Mouse (Mus musculus): ENCODE measurements around the gene Acot11. TPM values are rescaled to one million over a fixed set of nuclear protein-coding genes. Genes with fewer than 3 reads are reported as not detected.
A peak's percentile ranks its signal among the peaks of the same experiment; 100 is the strongest.

The Acot11 gene
- polyA plus RNA-seq, 1 experiment from 2014 or later, result 1.4 TPM

- ATAC-seq (ENCODE audit: low read depth), result no peak
- 89% methylated on average over 4 of the region's 4 CpGs for WGBS
- Histone ChIP-seq H3K27ac (ENCODE audit: low read depth, low read length) (no peak overlapping the region), H3K4me1 (ENCODE audit: control insufficient read depth, insufficient read depth, low read length) (peaks cover 7% of the 10 kb centered on the region), H3K27me3 (ENCODE audit: control insufficient read depth, insufficient read depth, low read length) (no peaks in the 10 kb centered on the region), H3K9ac (replicated peaks; ENCODE audit: low read depth, low read length) (no peak overlapping the region), H3K4me2 (ENCODE audit: low read depth, low read length) (no peak overlapping the region), H3K4me3 (ENCODE audit: low read depth, low read length) (no peak overlapping the region), H3K36me3 (ENCODE audit: control insufficient read depth, insufficient read depth, low read length) (no peaks in the 10 kb centered on the region), H3K9me3 (ENCODE audit: control insufficient read depth, low read length) (no peaks in the 10 kb centered on the region)
These were observed 12.2 kb upstream of the Acot11 start for GRCm38 (mm10) chr4:106817017-106817416.

- WGBS, result 33% methylated on average over 24 of the region's 25 CpGs
- Histone ChIP-seq H3K27me3 (ENCODE audit: control insufficient read depth, insufficient read depth, low read length) (no peaks in the 10 kb centered on the region), H3K4me2 (ENCODE audit: low read depth, low read length) (peak overlapping the region; percentile 20; the same call in 1 of the 2 replicates), H3K4me3 (ENCODE audit: low read depth, low read length) (no peak overlapping the region), H3K4me1 (ENCODE audit: control insufficient read depth, insufficient read depth, low read length) (peaks cover 7% of the 10 kb centered on the region), H3K9me3 (ENCODE audit: control insufficient read depth, low read length) (no peaks in the 10 kb centered on the region), H3K27ac (ENCODE audit: low read depth, low read length) (peak overlapping the region; percentile 60), H3K9ac (replicated peaks; ENCODE audit: low read depth, low read length) (no peak overlapping the region), H3K36me3 (ENCODE audit: control insufficient read depth, insufficient read depth, low read length) (no peaks in the 10 kb centered on the region)
- peak; percentile 94 for ATAC-seq (ENCODE audit: low read depth)
These were observed 10.9 kb upstream of the Acot11 start for GRCm38 (mm10) chr4:106815396-106816324.

- 91% methylated on average over 8 of the region's 8 CpGs for WGBS
- Histone ChIP-seq H3K4me1 (ENCODE audit: control insufficient read depth, insufficient read depth, low read length) (peaks cover 3% of the 10 kb centered on the region), H3K4me2 (ENCODE audit: low read depth, low read length) (no peak overlapping the region), H3K4me3 (ENCODE audit: low read depth, low read length) (no peak overlapping the region), H3K27me3 (ENCODE audit: control insufficient read depth, insufficient read depth, low read length) (no peaks in the 10 kb centered on the region), H3K36me3 (ENCODE audit: control insufficient read depth, insufficient read depth, low read length) (no peaks in the 10 kb centered on the region), H3K27ac (ENCODE audit: low read depth, low read length) (no peak overlapping the region), H3K9me3 (ENCODE audit: control insufficient read depth, low read length) (no peaks in the 10 kb centered on the region), H3K9ac (replicated peaks; ENCODE audit: low read depth, low read length) (no peak overlapping the region)
- ATAC-seq (ENCODE audit: low read depth), result no peak
These were observed 6.4 kb upstream of the Acot11 start for GRCm38 (mm10) chr4:106811162-106811561.

DNA sequence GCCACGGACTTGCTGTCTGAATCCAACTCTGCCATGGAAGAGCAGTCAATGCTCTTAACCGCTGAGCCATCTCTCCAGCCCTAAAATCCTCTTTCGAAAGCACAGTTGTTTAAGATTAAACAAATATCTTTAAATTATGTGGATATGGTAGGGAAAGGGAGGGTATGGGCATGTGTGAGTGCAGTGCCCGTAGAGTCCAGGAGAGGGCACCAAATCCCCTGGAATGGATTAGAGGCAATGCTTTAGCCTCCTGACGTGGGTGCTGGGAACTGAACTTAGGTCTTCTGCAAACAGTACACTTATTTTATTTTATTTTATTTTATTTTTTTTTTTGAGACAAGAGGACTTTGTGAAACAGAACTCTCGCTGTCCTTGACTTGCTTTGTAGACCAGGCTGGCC is 5.2 kb upstream of the Acot11 start:
- ATAC-seq (ENCODE audit: low read depth), result no peak
- no peaks in the 10 kb centered on the region for H3K4me1 ChIP-seq (ENCODE audit: control insufficient read depth, insufficient read depth, low read length)
- no peak overlapping the region for H3K9ac ChIP-seq (replicated peaks; ENCODE audit: low read depth, low read length)
- H3K9me3 ChIP-seq (ENCODE audit: control insufficient read depth, low read length), result no peaks in the 10 kb centered on the region
- no peaks in the 10 kb centered on the region for H3K36me3 ChIP-seq (ENCODE audit: control insufficient read depth, insufficient read depth, low read length)
- H3K27me3 ChIP-seq (ENCODE audit: control insufficient read depth, insufficient read depth, low read length), result no peaks in the 10 kb centered on the region
- WGBS, result 89% methylated on average over 6 of the region's 6 CpGs
- H3K27ac ChIP-seq (ENCODE audit: low read depth, low read length), result no peak overlapping the region
- no peak overlapping the region for H3K4me3 ChIP-seq (ENCODE audit: low read depth, low read length)
- no peak overlapping the region for H3K4me2 ChIP-seq (ENCODE audit: low read depth, low read length)

DNA sequence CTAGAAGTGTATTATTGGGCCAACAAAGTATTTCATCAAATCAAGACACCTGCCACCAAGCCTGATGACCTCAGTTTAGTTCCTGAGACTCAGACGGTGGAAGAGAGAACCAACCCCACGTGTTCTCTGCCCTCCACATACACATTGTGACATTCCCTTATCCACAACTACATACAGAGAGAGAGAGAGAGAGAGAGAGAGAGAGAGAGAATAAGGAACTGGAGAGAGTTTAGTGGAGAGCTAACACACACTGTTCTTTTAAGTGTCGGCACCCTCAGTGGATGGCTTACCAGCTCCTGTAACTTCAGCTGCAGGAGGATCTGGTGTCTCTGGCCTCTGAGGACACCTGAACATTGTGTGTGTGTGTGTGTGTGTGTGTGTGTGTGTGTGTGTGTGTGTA is 2.5 kb upstream of the Acot11 start:
- Histone ChIP-seq H3K4me2 (ENCODE audit: low read depth, low read length) (no peak overlapping the region), H3K27ac (ENCODE audit: low read depth, low read length) (no peak overlapping the region), H3K9ac (replicated peaks; ENCODE audit: low read depth, low read length) (no peak overlapping the region), H3K36me3 (ENCODE audit: control insufficient read depth, insufficient read depth, low read length) (no peaks in the 10 kb centered on the region), H3K9me3 (ENCODE audit: control insufficient read depth, low read length) (no peaks in the 10 kb centered on the region), H3K27me3 (ENCODE audit: control insufficient read depth, insufficient read depth, low read length) (no peaks in the 10 kb centered on the region), H3K4me3 (ENCODE audit: low read depth, low read length) (no peak overlapping the region), H3K4me1 (ENCODE audit: control insufficient read depth, insufficient read depth, low read length) (no peaks in the 10 kb centered on the region)
- no peak for ATAC-seq (ENCODE audit: low read depth)
- WGBS, result 81% methylated on average over 3 of the region's 3 CpGs

- no peak overlapping the region for H3K27ac ChIP-seq (ENCODE audit: low read depth, low read length)
- no peak for ATAC-seq (ENCODE audit: low read depth)
- H3K4me2 ChIP-seq (ENCODE audit: low read depth, low read length), result no peak overlapping the region
- H3K4me3 ChIP-seq (ENCODE audit: low read depth, low read length), result no peak overlapping the region
- H3K9me3 ChIP-seq (ENCODE audit: control insufficient read depth, low read length), result no peaks in the 10 kb centered on the region
- H3K27me3 ChIP-seq (ENCODE audit: control insufficient read depth, insufficient read depth, low read length), result no peaks in the 10 kb centered on the region
- no peak overlapping the region for H3K9ac ChIP-seq (replicated peaks; ENCODE audit: low read depth, low read length)
- H3K4me1 ChIP-seq (ENCODE audit: control insufficient read depth, insufficient read depth, low read length), result no peaks in the 10 kb centered on the region
- H3K36me3 ChIP-seq (ENCODE audit: control insufficient read depth, insufficient read depth, low read length), result no peaks in the 10 kb centered on the region
- WGBS, result 40% methylated on average over 2 of the region's 2 CpGs
These were observed 1.1 kb upstream of the Acot11 start for GRCm38 (mm10) chr4:106805890-106806289.

DNA sequence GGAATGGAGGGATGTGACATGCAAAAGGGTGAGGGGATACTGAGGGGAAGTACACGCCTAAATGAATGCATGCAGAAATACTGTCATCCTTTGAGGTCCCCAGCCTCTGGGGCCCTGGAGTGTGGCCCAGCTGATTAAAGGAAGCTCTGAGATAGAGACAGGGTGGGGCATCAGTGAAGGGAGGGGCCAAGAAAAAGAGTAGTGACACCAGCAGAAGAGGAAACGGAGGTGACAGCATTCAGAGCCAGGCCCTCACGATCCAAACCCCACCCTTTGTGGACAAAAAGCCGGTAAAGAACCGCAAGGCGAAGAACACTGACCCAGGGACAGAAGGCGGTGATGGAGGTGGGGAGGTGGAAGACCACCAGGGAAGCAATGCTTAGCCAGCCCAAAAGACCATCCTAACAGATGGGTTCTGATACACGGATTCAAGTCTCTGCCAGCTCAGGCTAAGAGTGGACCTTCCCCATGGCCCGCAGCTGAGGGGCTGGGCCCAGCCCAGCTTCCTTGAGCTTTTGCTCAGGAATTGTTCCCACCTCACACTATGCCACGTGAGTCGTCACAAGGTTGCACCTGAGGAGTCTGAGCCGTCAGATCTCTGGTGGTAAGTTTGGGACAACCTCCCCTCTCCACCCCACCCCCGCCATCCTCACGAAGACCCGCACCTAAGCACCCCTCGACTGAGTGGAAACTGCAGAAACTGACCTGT is 443 bp downstream of the Acot11 start:
- ATAC-seq (ENCODE audit: low read depth), result no peak
- no peaks in the 10 kb centered on the region for H3K9me3 ChIP-seq (ENCODE audit: control insufficient read depth, low read length)
- 41% methylated on average over 16 of the region's 16 CpGs for WGBS

DNA sequence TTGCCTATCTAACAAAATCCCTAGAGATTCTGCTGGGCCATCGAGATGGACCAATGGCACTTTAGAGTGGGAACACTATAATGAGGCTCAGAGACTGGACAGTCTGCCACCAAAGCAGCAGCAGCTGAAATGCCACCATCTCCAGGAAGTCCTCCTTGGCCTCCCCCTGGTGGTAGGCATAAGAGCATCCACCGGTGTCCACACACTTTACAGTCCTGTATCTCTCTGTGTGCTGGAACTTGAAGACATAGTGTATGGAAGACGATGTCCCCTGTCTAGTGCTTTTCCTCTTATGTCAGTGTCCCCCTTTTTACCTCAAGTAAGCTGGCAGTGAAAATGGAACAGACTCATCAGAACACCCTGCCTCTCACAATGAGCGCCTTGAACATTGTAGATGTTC is 1.0 kb downstream of the Acot11 start:
- no peaks in the 10 kb centered on the region for H3K9me3 ChIP-seq (ENCODE audit: control insufficient read depth, low read length)
- ATAC-seq (ENCODE audit: low read depth), result no peak
- H3K9ac ChIP-seq (replicated peaks; ENCODE audit: low read depth, low read length), result no peak overlapping the region
- H3K4me2 ChIP-seq (ENCODE audit: low read depth, low read length), result no peak overlapping the region
- H3K4me1 ChIP-seq (ENCODE audit: control insufficient read depth, insufficient read depth, low read length), result 0 out of 2 replicates have a peak, but pooled peaks cover 3% of the 10 kb centered on the region
- H3K27me3 ChIP-seq (ENCODE audit: control insufficient read depth, insufficient read depth, low read length), result no peaks in the 10 kb centered on the region
- no peak overlapping the region for H3K4me3 ChIP-seq (ENCODE audit: low read depth, low read length)
- WGBS, result 82% methylated on average over 4 of the region's 4 CpGs
- no peak overlapping the region for H3K27ac ChIP-seq (ENCODE audit: low read depth, low read length)
- H3K36me3 ChIP-seq (ENCODE audit: control insufficient read depth, insufficient read depth, low read length), result no peaks in the 10 kb centered on the region

More for the DNA sequence above, 443 bp downstream of the Acot11 start:
- no peak overlapping the region for H3K4me3 ChIP-seq (ENCODE audit: low read depth, low read length)
- peak overlapping the region; percentile 22; the same call in 1 of the 2 replicates for H3K4me2 ChIP-seq (ENCODE audit: low read depth, low read length)
- 0 out of 2 replicates have a peak, but pooled peaks cover 3% of the 10 kb centered on the region for H3K4me1 ChIP-seq (ENCODE audit: control insufficient read depth, insufficient read depth, low read length)
- no peak overlapping the region for H3K27ac ChIP-seq (ENCODE audit: low read depth, low read length)
- no peaks in the 10 kb centered on the region for H3K27me3 ChIP-seq (ENCODE audit: control insufficient read depth, insufficient read depth, low read length)
- H3K36me3 ChIP-seq (ENCODE audit: control insufficient read depth, insufficient read depth, low read length), result no peaks in the 10 kb centered on the region
- 0 out of 2 replicates have a peak overlapping the region, but pooled peaks have one; percentile 11 for H3K9ac ChIP-seq (replicated peaks; ENCODE audit: low read depth, low read length)

Data from neural tube, embryonic 14.5 days (tissue).